ENCODE assay signal across 8 mouse cellular contexts in genomic region chr1:136550851-136551540, GRCm38 (mm10).
A peak's percentile ranks its signal among the peaks of the same experiment; 100 is the strongest.
DNase-seq lines count a peak whose midpoint lies in the region; ATAC-seq lines count a peak whose summit lies in the region.

No protein-coding gene starts in this region.

- intact Hi-C loops in left cerebral cortex, postnatal 4 days (cut with DNase I) = loop anchor here (5.0 kb wide), 3 partner anchors 191 to 1496 kb away; no protein-coding TSS in a partner anchor

- H3K27ac ChIP-seq in heart, embryonic 10.5 days = no peak overlapping the region
- no peak overlapping the region for H3K27ac ChIP-seq in intestine, embryonic 15.5 days

- WGBS in heart, embryonic 10.5 days = 31% methylated on average over 16 of the region's 16 CpGs
- WGBS in intestine, embryonic 15.5 days = 24% methylated on average over 16 of the region's 16 CpGs

- H3K36me3 ChIP-seq in heart, embryonic 10.5 days = no peaks in the 10 kb centered on the region
- no peaks in the 10 kb centered on the region for H3K36me3 ChIP-seq in intestine, embryonic 15.5 days

- no peak overlapping the region for H3K4me3 ChIP-seq in heart, embryonic 10.5 days
- H3K4me3 ChIP-seq in intestine, embryonic 15.5 days (replicated peaks) = no peak overlapping the region

- peaks cover 4% of the 10 kb centered on the region; the same call in 1 of the 2 replicates for H3K4me1 ChIP-seq in heart, embryonic 10.5 days
- H3K4me1 ChIP-seq in intestine, embryonic 15.5 days (replicated peaks) = no peaks in the 10 kb centered on the region

- no peaks in the 10 kb centered on the region for H3K27me3 ChIP-seq in heart, embryonic 10.5 days (ENCODE audit: insufficient read depth, poor library complexity, severe bottlenecking)
- no peaks in the 10 kb centered on the region for H3K27me3 ChIP-seq in intestine, embryonic 15.5 days (replicated peaks)

- H3K4me2 ChIP-seq in intestine, embryonic 15.5 days (replicated peaks) = no peak overlapping the region

- no peaks in the 10 kb centered on the region for H3K9me3 ChIP-seq in heart, embryonic 10.5 days
- no peaks in the 10 kb centered on the region for H3K9me3 ChIP-seq in intestine, embryonic 15.5 days

- H3K9ac ChIP-seq in intestine, embryonic 15.5 days = no peak overlapping the region

- ATAC-seq in intestine, embryonic 15.5 days = peak; percentile 48

- DNase-seq in heart, adult 8-10 months (ENCODE audit: low spot score) = peak; percentile 71
- DNase-seq in heart, embryonic 10.5 days (ENCODE audit: low spot score) = no peak
- peak; percentile 56 for DNase-seq in cerebellum, adult 9-11 months
- peak; percentile 54 to 79 for DNase-seq in frontal cortex, postnatal 10 days (ENCODE audit: low spot score in 2 of 2)
- DNase-seq in left cerebral cortex, postnatal 4 days = peak; percentile 79
- DNase-seq in naive thymus-derived CD4-positive, alpha-beta T cell, adult 2 months (ENCODE audit: low read depth) = peak; percentile 87
- peak; percentile 61 to 85 for DNase-seq in spleen, postnatal 4 days (ENCODE audit: low spot score in 2 of 2)
